Mouse (Mus musculus): ENCODE data around the gene Rac2. TPM values are rescaled to one million over a fixed set of nuclear protein-coding genes. Genes with fewer than 3 reads are reported as not detected.
A peak's percentile ranks its signal among the peaks of the same experiment; 100 is the strongest.

Gene Rac2
- polyA plus RNA-seq, 1 experiment from 2014 or later = 3.1 TPM

GRCm38 (mm10) chr15:78527973-78528372, 44.6 kb downstream of the Rac2 start:
- no peak overlapping the region for H3K4me3 ChIP-seq
- no peaks in the 10 kb centered on the region for H3K36me3 ChIP-seq (replicated peaks)
- H3K27me3 ChIP-seq (ENCODE audit: poor library complexity, severe bottlenecking) = peaks cover 21% of the 10 kb centered on the region
- WGBS = 87% methylated on average over 7 of the region's 7 CpGs
- no peak for DNase-seq (ENCODE audit: extremely low spot score, low spot score)
- peaks cover 51% of the 10 kb centered on the region for H3K4me1 ChIP-seq
- H3K9me3 ChIP-seq = no peaks in the 10 kb centered on the region
- H3K27ac ChIP-seq = no peak overlapping the region

DNA sequence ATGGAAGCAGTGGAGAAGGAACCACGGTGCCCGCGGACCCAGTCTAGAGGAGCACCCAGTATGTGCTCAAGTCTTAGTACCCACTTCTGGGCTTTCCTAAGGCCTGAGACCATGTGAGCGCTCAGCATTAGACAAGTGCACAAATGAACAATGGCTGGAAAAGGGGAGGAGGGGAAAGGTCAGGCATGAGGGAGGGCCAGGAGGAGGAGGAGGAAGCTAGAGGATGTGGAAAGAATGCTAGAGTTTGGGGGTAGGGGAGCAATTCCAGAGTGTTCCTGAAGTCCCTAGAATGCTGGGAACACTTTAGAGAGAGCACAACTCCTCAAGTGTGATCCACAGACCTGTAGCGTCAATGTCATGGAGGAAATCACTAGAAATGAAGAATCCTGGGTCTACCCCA, 48.4 kb downstream of the Rac2 start:
- no peak for DNase-seq (ENCODE audit: extremely low spot score, low spot score)
- Histone ChIP-seq H3K4me3 (no peak overlapping the region), H3K36me3 (replicated peaks) (no peaks in the 10 kb centered on the region), H3K9me3 (no peaks in the 10 kb centered on the region), H3K27ac (no peak overlapping the region), H3K4me1 (peaks cover 38% of the 10 kb centered on the region), H3K27me3 (ENCODE audit: poor library complexity, severe bottlenecking) (no peaks in the 10 kb centered on the region)
- 90% methylated on average over 5 of the region's 5 CpGs for WGBS

DNA sequence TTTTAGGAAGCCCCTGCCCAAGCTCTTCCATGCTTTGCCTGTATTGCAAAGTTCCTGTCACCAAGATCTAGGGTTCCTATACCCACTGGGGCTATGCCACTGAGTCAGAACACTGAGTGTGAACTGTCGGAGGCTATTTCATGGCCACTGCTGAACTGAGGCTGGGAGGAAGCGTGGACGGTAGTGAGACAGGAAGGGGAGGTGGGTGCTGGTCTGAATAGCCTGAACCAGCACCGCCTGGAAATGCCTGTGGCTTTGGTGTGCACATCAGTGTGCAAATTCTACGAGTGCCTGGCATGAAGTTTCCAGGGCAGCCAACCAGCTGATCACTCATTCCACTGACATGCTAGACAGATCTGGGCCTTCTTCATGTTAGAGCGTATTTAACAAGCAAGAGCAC, 50.7 kb downstream of the Rac2 start:
- no peak overlapping the region for H3K4me3 ChIP-seq
- no peaks in the 10 kb centered on the region for H3K27me3 ChIP-seq (ENCODE audit: poor library complexity, severe bottlenecking)
- DNase-seq (ENCODE audit: extremely low spot score, low spot score) = no peak
- no peaks in the 10 kb centered on the region for H3K36me3 ChIP-seq (replicated peaks)
- no peaks in the 10 kb centered on the region for H3K9me3 ChIP-seq
- H3K4me1 ChIP-seq = peaks cover 38% of the 10 kb centered on the region
- no peak overlapping the region for H3K27ac ChIP-seq
- 85% methylated on average over 6 of the region's 6 CpGs for WGBS

- no peak overlapping the region for H3K27ac ChIP-seq
- 71% methylated on average over 8 of the region's 8 CpGs for WGBS
Observed at GRCm38 (mm10) chr15:78521331-78521730, 51.3 kb downstream of the Rac2 start.

GRCm38 (mm10) chr15:78520112-78520715, 52.4 kb downstream of the Rac2 start:
- Histone ChIP-seq H3K36me3 (replicated peaks) (no peaks in the 10 kb centered on the region), H3K4me1 (peaks cover 45% of the 10 kb centered on the region), H3K4me3 (no peak overlapping the region), H3K27ac (no peak overlapping the region), H3K9me3 (no peaks in the 10 kb centered on the region), H3K27me3 (ENCODE audit: poor library complexity, severe bottlenecking) (no peaks in the 10 kb centered on the region)
- 79% methylated on average over 13 of the region's 13 CpGs for WGBS
- no peak for DNase-seq (ENCODE audit: extremely low spot score, low spot score)

More at GRCm38 (mm10) chr15:78521331-78521730, 51.3 kb downstream of the Rac2 start:
- Histone ChIP-seq H3K4me1 (peaks cover 38% of the 10 kb centered on the region), H3K4me3 (no peak overlapping the region), H3K36me3 (replicated peaks) (no peaks in the 10 kb centered on the region), H3K27me3 (ENCODE audit: poor library complexity, severe bottlenecking) (no peaks in the 10 kb centered on the region), H3K9me3 (no peaks in the 10 kb centered on the region)
- DNase-seq (ENCODE audit: extremely low spot score, low spot score) = no peak

DNA sequence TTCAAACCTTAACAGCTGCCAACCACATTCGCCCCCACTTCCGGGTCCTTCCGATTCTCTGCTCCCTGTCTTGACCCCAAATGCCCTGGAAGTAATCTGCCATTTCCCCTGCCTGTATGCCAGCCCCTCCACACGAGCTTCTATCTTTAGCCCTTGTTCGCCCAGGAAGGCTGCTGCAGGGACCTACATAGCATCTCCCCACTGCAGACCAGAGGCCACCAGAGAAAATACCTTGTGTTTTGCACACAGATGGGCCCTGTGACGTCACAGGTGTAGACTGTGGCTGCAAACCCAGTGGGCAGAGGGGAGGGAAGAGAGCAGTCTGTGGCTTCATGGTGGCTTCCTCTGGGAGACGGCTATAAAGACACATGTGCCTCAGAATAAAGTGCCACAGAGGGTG, 54.4 kb downstream of the Rac2 start:
- no peaks in the 10 kb centered on the region for H3K27me3 ChIP-seq (ENCODE audit: poor library complexity, severe bottlenecking)
- H3K36me3 ChIP-seq (replicated peaks) = no peaks in the 10 kb centered on the region
- WGBS = 65% methylated on average over 7 of the region's 7 CpGs
- H3K27ac ChIP-seq = no peak overlapping the region
- DNase-seq (ENCODE audit: extremely low spot score, low spot score) = no peak
- H3K9me3 ChIP-seq = no peaks in the 10 kb centered on the region
- H3K4me3 ChIP-seq = no peak overlapping the region
- H3K4me1 ChIP-seq = peaks cover 45% of the 10 kb centered on the region

GRCm38 (mm10) chr15:78515759-78516158, 56.8 kb downstream of the Rac2 start:
- Histone ChIP-seq H3K27ac (no peak overlapping the region), H3K4me1 (peaks cover 35% of the 10 kb centered on the region), H3K4me3 (no peak overlapping the region), H3K36me3 (replicated peaks) (no peaks in the 10 kb centered on the region), H3K9me3 (no peaks in the 10 kb centered on the region), H3K27me3 (ENCODE audit: poor library complexity, severe bottlenecking) (no peaks in the 10 kb centered on the region)
- WGBS = 88% methylated on average over 6 of the region's 6 CpGs
- no peak for DNase-seq (ENCODE audit: extremely low spot score, low spot score)

DNA sequence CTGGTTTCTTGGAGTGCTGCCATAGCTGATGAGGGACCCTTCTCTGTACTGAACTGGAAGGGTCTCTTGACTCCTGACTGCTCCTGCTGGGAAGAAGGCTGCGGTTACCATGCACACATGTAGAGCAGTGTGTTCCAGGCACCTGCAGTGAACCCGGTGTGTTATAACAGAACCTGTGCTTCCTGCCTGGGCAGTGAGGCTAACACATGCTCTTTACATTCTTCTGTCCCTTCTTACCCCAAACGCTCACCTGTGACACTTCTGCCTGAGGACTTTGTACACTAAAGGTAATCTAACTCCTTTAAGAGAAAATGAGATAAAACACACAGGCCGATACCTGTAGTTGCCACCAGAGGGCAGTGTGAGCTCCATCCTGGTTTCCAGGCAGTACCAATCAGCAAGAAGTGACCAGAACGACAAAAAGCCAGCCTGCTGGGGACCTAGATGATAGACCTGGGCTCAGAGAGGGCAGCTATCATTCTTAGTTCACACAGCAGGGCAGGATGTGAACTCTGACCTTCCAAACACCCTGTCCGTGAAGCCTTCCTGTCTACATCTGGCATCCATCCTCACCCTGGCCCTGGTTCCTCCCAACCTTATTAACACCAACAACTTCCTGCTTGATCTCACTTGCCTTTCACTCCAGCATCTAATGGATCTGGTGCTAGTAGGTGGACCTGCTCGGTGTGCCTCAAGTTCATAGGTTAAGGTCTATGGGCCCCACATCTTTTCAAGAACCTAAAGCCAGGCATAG, 58.0 kb downstream of the Rac2 start:
- peak overlapping the region; percentile 27; the same call in 1 of the 2 replicates for H3K27ac ChIP-seq
- WGBS = 36% methylated on average over 7 of the region's 7 CpGs
- peak; percentile 78 for DNase-seq (ENCODE audit: extremely low spot score, low spot score)

DNA sequence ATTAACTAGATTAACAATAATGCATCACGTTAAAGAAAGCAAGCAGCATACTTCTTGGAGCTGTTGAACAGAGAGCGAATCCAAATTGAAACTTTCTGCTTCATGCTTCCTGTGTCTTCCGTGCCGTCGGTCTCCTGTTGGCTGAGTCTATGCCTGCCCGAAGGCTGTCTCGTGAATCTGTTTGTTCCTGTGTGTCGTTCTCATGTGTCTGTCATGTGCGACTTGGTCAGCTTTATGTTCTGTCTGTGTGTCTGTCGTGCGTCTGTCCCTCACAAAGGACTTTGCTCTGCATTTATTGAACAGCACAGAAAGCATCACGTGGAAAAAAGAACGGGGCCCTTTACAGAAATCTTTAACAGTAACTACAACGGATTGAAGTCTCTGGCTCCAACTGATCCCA, 59.6 kb downstream of the Rac2 start:
- 91% methylated on average over 14 of the region's 14 CpGs for WGBS
- peaks cover 36% of the 10 kb centered on the region for H3K4me1 ChIP-seq
- no peak for DNase-seq (ENCODE audit: extremely low spot score, low spot score)

More for the DNA sequence above, 58.0 kb downstream of the Rac2 start:
- no peaks in the 10 kb centered on the region for H3K9me3 ChIP-seq
- no peak overlapping the region for H3K4me3 ChIP-seq
- H3K4me1 ChIP-seq = peaks cover 35% of the 10 kb centered on the region
- no peaks in the 10 kb centered on the region for H3K27me3 ChIP-seq (ENCODE audit: poor library complexity, severe bottlenecking)
- no peaks in the 10 kb centered on the region for H3K36me3 ChIP-seq (replicated peaks)

GRCm38 (mm10) chr15:78511951-78512350, 60.6 kb downstream of the Rac2 start:
- Histone ChIP-seq H3K4me1 (peaks cover 31% of the 10 kb centered on the region), H3K9me3 (no peaks in the 10 kb centered on the region), H3K36me3 (replicated peaks) (no peaks in the 10 kb centered on the region), H3K27ac (no peak overlapping the region), H3K4me3 (no peak overlapping the region), H3K27me3 (ENCODE audit: poor library complexity, severe bottlenecking) (no peaks in the 10 kb centered on the region)
- WGBS = 80% methylated on average over 7 of the region's 7 CpGs
- no peak for DNase-seq (ENCODE audit: extremely low spot score, low spot score)

More for the DNA sequence above, 59.6 kb downstream of the Rac2 start:
- Histone ChIP-seq H3K36me3 (replicated peaks) (no peaks in the 10 kb centered on the region), H3K27me3 (ENCODE audit: poor library complexity, severe bottlenecking) (no peaks in the 10 kb centered on the region), H3K27ac (no peak overlapping the region), H3K9me3 (no peaks in the 10 kb centered on the region), H3K4me3 (no peak overlapping the region)

DNA sequence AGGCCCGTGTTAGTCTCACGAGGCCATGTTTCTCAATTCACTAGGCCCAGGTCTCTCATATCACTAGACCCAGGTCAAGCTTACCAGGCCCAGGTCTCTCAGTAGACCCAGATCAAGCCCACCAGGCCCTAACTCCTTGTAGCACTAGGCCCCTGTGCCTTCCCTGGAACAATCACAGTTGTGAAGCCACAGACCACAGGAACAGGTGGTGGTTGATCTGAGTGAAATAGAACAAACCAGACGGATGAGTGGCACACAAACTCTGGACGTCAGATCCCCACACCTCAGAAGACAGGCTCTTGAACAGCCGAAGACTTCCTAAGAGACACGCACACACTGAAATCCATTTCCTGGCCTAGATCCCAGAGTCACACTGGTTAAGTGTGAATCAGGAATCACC, 61.8 kb downstream of the Rac2 start:
- H3K27ac ChIP-seq = peak overlapping the region; percentile 82; the same call in 1 of the 2 replicates
- H3K4me1 ChIP-seq = peaks cover 29% of the 10 kb centered on the region
- 89% methylated on average over 6 of the region's 6 CpGs for WGBS
- H3K4me3 ChIP-seq = no peak overlapping the region
- no peak for DNase-seq (ENCODE audit: extremely low spot score, low spot score)
- H3K27me3 ChIP-seq (ENCODE audit: poor library complexity, severe bottlenecking) = no peaks in the 10 kb centered on the region
- H3K36me3 ChIP-seq (replicated peaks) = no peaks in the 10 kb centered on the region
- no peaks in the 10 kb centered on the region for H3K9me3 ChIP-seq

- peaks cover 23% of the 10 kb centered on the region for H3K4me1 ChIP-seq
- WGBS = 74% methylated on average over 8 of the region's 8 CpGs
- H3K4me3 ChIP-seq = peak overlapping the region; percentile 25; the same call in 1 of the 2 replicates
- no peaks in the 10 kb centered on the region for H3K36me3 ChIP-seq (replicated peaks)
- H3K27ac ChIP-seq = peak overlapping the region; percentile 82
- no peak for DNase-seq (ENCODE audit: extremely low spot score, low spot score)
- H3K9me3 ChIP-seq = no peaks in the 10 kb centered on the region
- H3K27me3 ChIP-seq (ENCODE audit: poor library complexity, severe bottlenecking) = no peaks in the 10 kb centered on the region
Observed at GRCm38 (mm10) chr15:78510121-78510576, 62.4 kb downstream of the Rac2 start.

- H3K27me3 ChIP-seq (ENCODE audit: poor library complexity, severe bottlenecking) = no peaks in the 10 kb centered on the region
- H3K9me3 ChIP-seq = peaks cover 6% of the 10 kb centered on the region; the same call in 1 of the 2 replicates
- peaks cover 15% of the 10 kb centered on the region for H3K4me1 ChIP-seq
- H3K36me3 ChIP-seq (replicated peaks) = no peaks in the 10 kb centered on the region
- peak overlapping the region; percentile 82 for H3K27ac ChIP-seq
- peak; percentile 37 for DNase-seq (ENCODE audit: extremely low spot score, low spot score)
- peak overlapping the region; percentile 25; the same call in 1 of the 2 replicates for H3K4me3 ChIP-seq
- WGBS = 46% methylated on average over 12 of the region's 12 CpGs
Observed at GRCm38 (mm10) chr15:78509297-78509899, 63.2 kb downstream of the Rac2 start.

All from forebrain, embryonic 10.5 days (tissue).